Mouse (Mus musculus) urinary bladder, postnatal 25 days (tissue): ENCODE results near the gene D630039A03Rik.

Experiments
- DNase-seq: peaks from one replicate; pipeline ENCODE4 v3.0.0; 2022; ENCODE audit warnings: low spot score

The D630039A03Rik gene

DNA sequence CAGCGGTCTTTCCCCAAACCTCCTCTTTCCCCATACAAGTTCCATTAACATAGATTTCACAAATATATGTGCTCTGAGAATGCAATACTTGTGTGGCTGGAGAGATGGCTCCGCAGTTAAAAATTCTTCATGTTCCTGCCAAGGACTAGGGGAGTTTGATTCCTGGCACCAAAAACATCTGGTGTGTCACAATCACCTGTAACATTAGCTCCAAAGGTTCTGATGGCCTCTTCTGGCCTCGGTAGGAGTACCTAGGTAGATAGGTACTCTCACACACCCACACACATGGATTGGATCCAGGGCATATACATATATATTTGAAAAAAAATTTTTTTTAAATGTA lies 29.2 kb downstream of the D630039A03Rik start:
- no peak for DNase-seq

DNA sequence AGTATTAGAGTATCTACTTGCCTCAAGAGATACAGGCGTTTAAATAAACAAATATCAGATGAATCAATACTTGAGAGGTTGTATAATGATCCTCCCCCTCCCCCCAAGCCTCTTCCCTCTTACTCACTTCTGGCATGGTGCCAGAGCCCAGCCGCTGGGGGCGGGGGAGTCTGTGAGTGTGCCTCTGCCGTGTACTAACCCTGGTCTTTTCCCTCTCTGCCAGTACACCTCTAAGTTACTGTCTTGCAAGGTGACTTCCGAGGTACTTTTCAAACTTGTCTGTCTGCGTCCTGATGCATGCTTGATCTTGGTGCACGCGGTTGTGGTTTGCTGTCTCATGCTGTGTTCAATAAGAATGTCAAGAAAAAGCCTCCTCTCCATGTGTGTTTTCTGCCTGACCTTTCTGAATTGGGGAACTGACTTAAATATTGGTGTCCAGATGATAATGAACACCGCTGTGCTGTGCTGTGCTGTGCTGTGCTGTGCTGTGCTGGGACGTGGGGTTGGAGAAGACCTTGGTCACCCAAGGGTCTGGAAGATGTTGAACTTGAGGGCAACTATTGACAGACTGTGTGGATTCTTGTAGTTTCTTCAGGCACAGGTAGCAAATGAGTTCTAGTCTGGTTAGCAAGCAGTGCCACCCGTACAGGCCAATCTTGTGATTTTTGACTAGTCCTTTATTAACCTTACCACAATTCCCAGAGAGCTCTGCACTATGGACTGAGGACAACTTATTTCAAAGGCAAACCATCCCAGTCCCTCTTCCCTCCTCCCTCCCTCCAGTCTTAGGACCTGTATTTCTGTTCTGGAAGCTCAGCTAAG lies 29.8 kb downstream of the D630039A03Rik start:
- peak; percentile 38 for DNase-seq

DNA sequence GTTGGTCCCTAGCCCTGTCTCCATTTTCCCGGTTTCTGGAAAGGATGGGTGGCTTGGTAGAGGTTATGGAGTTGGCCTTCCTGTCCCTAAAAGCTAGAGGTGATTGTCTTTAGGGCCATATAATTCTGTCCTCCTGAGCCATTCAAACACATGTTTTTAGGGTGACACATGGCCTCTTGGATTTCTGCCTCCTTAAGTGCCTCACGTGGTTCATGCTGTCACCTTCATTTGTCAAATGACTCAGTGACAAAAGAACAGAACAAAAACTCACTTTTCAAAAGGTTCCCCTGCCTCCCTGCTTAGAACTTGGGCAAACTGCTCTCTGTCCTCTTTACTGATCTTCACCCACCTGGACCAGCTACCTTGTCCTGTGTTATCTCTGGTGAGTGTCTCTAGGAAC lies 30.9 kb downstream of the D630039A03Rik start:
- DNase-seq, result no peak

DNA sequence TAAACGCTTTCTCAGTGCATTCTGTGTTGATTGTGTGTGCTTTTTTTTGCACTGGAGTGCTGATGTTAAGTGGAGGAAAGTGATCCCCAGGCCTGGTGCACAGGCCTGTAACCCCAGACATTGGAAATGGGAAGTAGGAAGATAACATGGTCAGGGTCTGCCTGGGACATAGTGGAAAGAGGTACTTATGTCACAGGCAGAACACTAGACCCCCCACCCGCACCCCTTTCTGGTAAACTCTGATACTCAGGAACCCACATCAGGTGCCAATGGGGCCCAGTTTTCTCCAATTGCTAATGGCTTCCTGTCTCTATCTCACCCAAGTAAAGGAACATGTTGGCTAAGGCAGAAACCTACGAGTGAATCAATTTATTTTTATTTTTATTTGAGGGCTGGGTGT lies 31.6 kb downstream of the D630039A03Rik start:
- no peak for DNase-seq

DNA sequence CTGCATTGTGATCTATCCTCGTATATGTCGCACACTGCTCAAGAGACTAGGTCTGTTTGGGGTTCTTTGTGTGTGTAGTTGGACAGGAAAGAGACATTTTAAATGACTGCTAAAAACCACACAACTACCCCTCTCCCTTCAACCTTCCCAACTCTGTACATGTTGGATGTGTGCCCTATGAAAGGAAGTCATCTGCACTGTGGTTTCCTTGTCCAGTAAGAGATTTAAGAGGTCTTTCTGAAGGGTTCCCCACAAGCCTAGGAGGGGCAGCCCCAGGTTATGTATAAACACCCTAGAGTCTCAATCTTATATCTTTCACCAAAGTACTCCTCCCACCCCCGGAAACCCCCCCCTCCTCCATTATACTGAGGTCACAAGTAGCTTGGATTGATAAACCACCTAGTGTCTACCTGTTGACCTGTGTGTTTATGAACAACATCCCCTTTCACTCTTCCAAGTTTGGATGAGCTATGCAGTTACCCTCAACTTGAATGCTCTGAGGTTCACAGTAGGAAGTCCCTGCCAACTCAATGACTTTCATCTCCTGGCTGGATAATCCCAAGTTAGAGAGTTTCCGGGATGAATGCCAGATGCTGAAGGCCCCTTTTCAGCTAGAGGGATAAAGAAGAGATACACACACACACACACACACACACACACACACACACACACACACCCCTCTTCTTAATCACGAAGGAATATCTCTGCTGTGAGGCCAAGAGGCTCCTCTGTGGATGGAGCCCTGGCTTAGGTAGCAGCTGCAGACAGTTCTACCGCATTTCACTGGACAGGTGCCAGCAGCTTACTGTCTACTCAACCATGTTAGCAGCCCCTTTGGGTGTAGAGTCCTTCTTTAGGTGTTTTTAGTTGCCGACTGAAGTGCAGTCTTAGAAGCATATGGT lies 32.3 kb downstream of the D630039A03Rik start:
- DNase-seq, result no peak

DNA sequence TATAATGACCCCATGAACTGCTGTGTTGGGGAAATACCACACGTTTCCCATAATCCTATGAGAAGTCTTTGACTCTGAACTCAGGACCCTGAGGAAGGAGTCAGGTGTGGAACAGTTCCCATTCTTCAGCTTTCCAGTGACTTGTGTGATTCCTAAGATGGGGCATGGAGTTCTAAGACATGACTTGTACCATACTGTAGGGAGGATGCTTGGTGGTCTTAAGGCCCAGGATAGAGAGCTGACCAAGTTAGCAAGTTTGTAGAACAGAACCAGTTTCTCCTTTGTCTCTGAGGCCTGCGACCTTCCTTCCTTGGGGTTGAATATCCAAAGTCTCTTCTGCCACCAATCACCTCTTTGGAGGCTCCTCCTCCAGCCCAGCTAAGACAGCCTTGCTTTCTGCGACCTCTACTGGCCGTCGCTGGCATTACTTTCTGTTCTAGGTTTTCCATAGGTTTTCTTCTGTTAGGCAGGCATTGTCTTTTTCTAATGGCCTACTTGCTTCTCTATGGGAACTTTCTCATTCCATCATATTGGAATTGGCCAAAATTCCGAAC lies 36.2 kb downstream of the D630039A03Rik start:
- peak; percentile 74 for DNase-seq

DNA sequence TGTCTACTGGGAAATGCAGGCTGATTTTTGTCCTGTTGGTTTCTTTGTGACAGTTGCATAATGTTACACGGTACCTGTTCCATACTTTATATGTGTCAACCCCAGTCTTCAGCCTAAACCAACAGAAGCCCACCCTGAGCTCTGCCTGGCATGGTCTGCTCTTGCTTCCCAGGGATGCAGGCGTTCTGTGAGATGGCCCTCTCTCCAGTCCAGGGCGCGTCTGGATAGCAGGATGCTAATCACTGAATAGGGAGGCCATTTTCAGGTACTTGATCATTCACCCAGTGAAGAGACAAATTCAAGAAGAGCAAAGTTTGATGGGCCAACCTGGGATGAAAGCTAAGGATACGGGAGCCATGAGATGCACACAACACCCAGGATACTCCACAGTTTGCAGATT lies 37.0 kb downstream of the D630039A03Rik start:
- DNase-seq, result no peak

DNA sequence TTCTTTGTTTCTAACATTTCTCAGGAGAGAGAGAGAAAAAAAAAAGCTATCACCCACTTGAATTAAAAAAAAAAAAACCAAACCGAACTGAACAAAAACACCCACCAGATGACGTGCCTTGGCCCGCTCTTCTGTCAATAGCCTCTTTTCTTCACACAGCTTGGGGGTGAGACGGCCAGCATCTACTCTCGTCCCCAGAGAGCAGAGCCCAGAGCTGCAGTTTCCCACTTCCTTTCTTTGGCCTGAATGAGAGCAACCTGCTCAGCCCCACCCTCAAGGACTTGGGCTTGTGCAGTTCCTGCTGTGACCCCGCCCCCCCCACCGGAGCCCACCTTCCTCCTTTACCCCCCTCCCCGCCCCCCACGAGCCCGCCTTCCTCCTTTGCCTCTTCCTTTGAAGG lies 48.6 kb downstream of the D630039A03Rik start:
- DNase-seq, result no peak

DNA sequence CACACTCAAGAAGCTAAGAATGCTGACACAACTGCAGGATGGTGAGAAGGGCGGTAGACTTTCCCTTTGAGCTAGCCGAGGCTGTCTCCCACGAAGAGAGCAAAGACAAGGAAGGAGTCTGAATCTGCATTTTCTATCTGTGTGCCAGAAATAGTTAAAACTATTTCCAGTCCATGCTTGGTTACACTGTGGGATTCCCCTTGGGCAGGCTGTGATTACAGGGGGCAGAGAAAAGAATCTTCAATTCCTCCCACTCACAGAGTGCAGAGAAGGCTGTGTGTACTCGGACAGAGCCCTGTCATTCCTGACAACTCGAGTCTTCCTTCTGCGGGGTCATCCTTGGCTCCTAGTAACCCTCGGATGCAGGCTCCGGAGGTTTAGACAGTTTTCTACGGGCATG lies 49.1 kb downstream of the D630039A03Rik start:
- no peak for DNase-seq

DNA sequence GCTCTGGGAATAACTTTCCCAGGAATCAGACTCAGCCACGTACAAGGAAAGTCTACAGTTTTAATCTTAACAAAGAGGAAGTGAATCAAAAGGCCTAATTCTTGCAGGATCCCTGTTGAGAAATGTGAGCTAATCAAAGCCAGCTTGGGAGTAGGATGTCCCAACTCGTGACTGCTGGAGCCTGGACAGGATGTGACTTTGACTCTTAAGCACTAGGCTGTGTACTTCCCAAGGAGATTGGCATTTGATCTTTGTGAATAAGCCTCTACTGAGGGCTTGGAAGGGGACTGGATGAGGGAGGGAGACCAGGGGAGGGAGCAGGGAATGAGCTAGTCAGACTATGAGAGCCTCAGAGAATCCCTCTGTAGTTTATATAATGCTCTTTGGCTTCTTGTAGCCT lies 50.0 kb downstream of the D630039A03Rik start:
- no peak for DNase-seq

DNA sequence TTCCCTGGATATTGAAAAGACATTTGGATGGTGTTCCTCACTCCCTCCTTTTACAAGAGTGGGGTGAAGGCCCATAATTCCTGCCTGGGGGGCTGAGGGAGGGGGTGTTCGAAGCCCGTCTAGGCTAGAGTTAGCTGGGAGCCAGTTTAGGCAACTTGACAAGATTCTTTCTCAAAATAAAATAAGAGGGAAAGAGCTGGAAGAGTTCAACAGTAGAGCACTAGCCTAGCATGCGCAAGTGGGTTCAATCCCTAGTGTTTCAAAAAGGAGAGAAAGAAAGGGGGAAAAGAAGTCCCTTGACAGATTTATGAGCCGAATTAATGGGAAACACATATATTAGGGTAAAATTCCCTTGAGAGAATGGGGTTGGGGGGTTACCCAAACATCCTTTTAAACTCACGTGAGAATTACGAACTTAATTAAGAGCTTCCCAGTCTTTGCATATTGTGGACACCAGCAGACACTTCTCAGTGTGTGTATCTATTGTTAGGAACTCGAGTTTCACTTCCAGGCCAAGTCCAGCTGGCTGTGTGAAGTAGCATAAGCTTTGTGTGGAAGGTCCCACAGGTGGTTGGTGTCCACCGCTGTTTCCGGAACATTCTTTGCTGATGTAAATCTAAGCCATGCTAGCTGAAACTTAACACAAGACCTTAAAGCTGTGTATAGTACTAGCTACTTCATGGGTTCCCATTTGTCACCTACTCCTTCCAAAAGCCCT lies 53.7 kb downstream of the D630039A03Rik start:
- no peak for DNase-seq

DNA sequence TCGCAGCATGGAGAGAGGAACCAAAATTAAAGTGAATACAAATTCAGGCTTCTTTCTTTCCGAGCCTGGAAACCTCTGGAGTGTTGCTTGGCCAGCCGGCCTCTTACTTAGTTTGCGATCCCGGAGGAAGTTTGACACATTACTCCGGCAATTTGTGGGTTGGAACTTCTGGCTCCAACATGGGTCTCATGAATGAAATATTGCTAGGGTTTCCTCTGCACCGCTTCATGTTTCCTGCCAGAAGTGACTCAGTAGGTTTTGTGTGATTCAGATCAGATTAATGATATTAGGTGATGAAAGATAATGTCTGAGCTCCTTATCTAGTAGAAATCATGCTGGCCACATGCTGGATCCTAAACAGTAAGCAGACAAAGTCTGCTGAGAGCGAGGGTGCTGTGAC lies 54.2 kb downstream of the D630039A03Rik start:
- no peak for DNase-seq

DNA sequence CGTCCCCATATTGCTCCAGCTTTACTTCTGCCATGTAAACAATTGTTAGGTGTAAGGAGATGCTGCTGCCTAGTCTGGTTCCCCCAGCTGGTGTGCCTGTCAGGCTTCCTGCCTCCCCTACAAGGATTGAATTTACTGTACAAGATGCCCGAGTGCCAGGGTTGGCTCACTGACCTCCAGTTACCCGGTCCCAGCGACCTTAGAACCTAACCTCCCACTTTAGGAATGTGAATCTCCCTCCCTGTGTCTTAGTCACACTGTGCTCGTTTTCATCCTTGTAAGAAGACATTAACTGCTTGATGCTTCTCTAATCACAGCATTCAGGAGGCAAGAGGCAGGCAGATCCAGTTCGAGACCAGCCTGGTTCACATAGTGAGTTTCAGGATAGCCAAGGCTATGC lies 54.9 kb downstream of the D630039A03Rik start:
- DNase-seq, result no peak

DNA sequence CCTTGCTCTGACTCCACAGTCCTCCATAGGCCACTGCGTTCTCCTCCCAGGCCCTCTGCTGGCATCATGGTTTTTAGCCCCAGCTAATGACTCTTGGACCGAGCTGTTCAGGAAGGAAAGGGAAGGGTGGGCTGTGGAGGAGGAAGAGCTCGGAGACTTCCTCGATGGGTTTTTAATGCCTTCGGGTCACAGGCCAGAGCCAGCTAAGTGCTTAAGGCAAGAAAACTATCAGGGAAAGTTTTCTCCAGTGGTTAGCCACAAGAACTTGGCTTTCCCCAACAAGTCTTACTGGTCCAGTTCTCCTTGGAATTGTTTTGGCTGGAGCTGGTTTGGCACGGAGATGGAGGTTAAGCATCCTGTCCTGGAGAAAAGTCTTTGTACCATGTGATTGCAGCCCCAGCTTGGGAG lies 55.9 kb downstream of the D630039A03Rik start:
- no peak for DNase-seq
